In genomic region chr7:30300914-30301313, GRCm38 (mm10) we compare ENCODE assay signal across 8 mouse cellular contexts. TPM values are rescaled to one million over a fixed set of nuclear protein-coding genes. Genes with fewer than 3 reads are reported as not detected.
DNase-seq lines count a peak whose midpoint lies in the region; TF ChIP-seq lines count a peak whose summit lies in the region.

No protein-coding gene starts in this region.

- no peak for TF ChIP-seq POLR2A in cerebellum, adult 2 months (IDR thresholded peaks at IDR 0.05; ENCODE audit: borderline replicate concordance, insufficient read depth, low read length)
- TF ChIP-seq POLR2A in lung, adult 2 months (IDR thresholded peaks at IDR 0.05; ENCODE audit: borderline replicate concordance, extremely low read depth, low read depth, low read length), result no peak

- H3K4me1 ChIP-seq in cerebellum, adult 2 months (ENCODE audit: control insufficient read depth, insufficient read depth, low read length), result peaks cover 15% of the 10 kb centered on the region
- H3K4me1 ChIP-seq in lung, adult 2 months (ENCODE audit: control insufficient read depth, insufficient read depth, low read length), result no peaks in the 10 kb centered on the region

- no peaks in the 10 kb centered on the region for H3K27me3 ChIP-seq in cerebellum, adult 2 months (ENCODE audit: control insufficient read depth, insufficient read depth, low read length)

- no peak for DNase-seq in cerebellum, adult 2 months
- DNase-seq in cerebellum, adult 9-11 months, result no peak
- DNase-seq in lung, adult 2 months, result no peak
- DNase-seq in lung, postnatal 25 days (ENCODE audit: low spot score), result no peak
- DNase-seq in c-Kit-positive CD71-positive TER-119-negative erythroid progenitor cells, embryonic 14.5 days (ENCODE audit: low read depth), result peak; percentile 35
- DNase-seq in mesoderm, embryonic 11.5 days (ENCODE audit: low read depth, low spot score), result peak; percentile 30
- no peak for DNase-seq in spleen, postnatal 36 days (ENCODE audit: low spot score in 2 of 2)
- DNase-seq in frontal cortex, postnatal 36 days (ENCODE audit: low spot score in 2 of 2), result no peak

- H3K27ac ChIP-seq in cerebellum, adult 2 months (ENCODE audit: insufficient read depth, low read length), result no peak overlapping the region

- peak; percentile 78 for TF ChIP-seq CTCF in cerebellum, adult 2 months (IDR thresholded peaks at IDR 0.05; ENCODE audit: borderline replicate concordance, insufficient read depth, low read depth, low read length)
- TF ChIP-seq CTCF in lung, adult 2 months (IDR thresholded peaks at IDR 0.05; ENCODE audit: insufficient read depth, low read length), result peak; percentile 70

- H3K4me3 ChIP-seq in cerebellum, adult 2 months (replicated peaks; ENCODE audit: insufficient read depth, low read depth, low read length), result no peak overlapping the region
- no peak overlapping the region for H3K4me3 ChIP-seq in lung, adult 2 months (replicated peaks; ENCODE audit: extremely low read depth, low read depth, low read length)

- 41% methylated on average over 3 of the region's 3 CpGs for WGBS in cerebellum, adult 2 months
- WGBS in lung, adult 2 months, result 46% methylated on average over 3 of the region's 3 CpGs

RNA-seq across cellular contexts. Expression of gene Alkbh6, which starts 7.6 kb away (rescaled TPM):
- polyA plus RNA-seq in cerebellum, adult 2 months (2012; rRNA removed), result 197 and 214 TPM in 2 replicates
- polyA plus RNA-seq in lung, adult 2 months (2012; rRNA removed), result 141 and 163 TPM in 2 replicates

RNA-seq across cellular contexts. Expression of gene Clip3, which starts 9.4 kb away (rescaled TPM):
- polyA plus RNA-seq in cerebellum, adult 2 months (2012; rRNA removed), result 726 and 810 TPM in 2 replicates
- polyA plus RNA-seq in lung, adult 2 months (2012; rRNA removed), result 7.7 and 7.9 TPM in 2 replicates

RNA-seq across cellular contexts. Expression of gene Syne4, which starts 13.7 kb away (rescaled TPM):
- polyA plus RNA-seq in cerebellum, adult 2 months (2012; rRNA removed), result 63.4 and 63.8 TPM in 2 replicates
- polyA plus RNA-seq in lung, adult 2 months (2012; rRNA removed), result 14.5 and 21.5 TPM in 2 replicates

RNA-seq across cellular contexts. Expression of gene E130208F15Rik, which starts 20.6 kb away (rescaled TPM):
- 0.57 and 0.73 TPM in 2 replicates for polyA plus RNA-seq in cerebellum, adult 2 months (2012; rRNA removed)
- polyA plus RNA-seq in lung, adult 2 months (2012; rRNA removed), result 0.50 and 0.55 TPM in 2 replicates

RNA-seq across cellular contexts. Expression of gene Wdr62, which starts 20.7 kb away (rescaled TPM):
- polyA plus RNA-seq in cerebellum, adult 2 months (2012; rRNA removed), result 3.8 and 4.6 TPM in 2 replicates
- polyA plus RNA-seq in lung, adult 2 months (2012; rRNA removed), result 15.9 and 24.9 TPM in 2 replicates

Comparison
In these comparisons a context has a peak if more than half of its experiments do, and no peak if none do; other contexts are left out.
1. DNase-seq: peak in c-Kit-positive CD71-positive TER-119-negative erythroid progenitor cells, embryonic 14.5 days (single experiment) and mesoderm, embryonic 11.5 days (single experiment); none in cerebellum, adult 2 months (0 of 2), cerebellum, adult 9-11 months (single experiment), lung, adult 2 months (single experiment), lung, postnatal 25 days (single experiment), spleen, postnatal 36 days (0 of 2) and frontal cortex, postnatal 36 days (0 of 2).
2. RNA of gene Clip3, which starts 9.4 kb away (polyA plus RNA-seq): 726 to 810 TPM in cerebellum, adult 2 months; 7.7 to 7.9 TPM in lung, adult 2 months; every median in the first group is over 10 times any median in the second.